Mouse (Mus musculus) limb, embryonic 14.5 days (tissue): ENCODE measurements around the gene 4930404H24Rik. TPM values are rescaled to one million over a fixed set of nuclear protein-coding genes. Genes with fewer than 3 reads are reported as not detected.

Experiments
- ATAC-seq: fragments of 200-750 bp; cut with Nextera tagmentation; 2 replicates; pipeline ENCODE4 v1.8.0; 2017; ENCODE audit warnings: low read depth, moderate number of reproducible peaks, moderate TSS enrichment; ENCODE audit not compliant: low FRiP score
- DNase-seq: peaks from one replicate; pipeline ENCODE4 v3.0.0-alpha.2; 2015; ENCODE audit warnings: low spot score
- H3K27ac ChIP-seq: fragments of 300-500 bp; sonication (generic); replicated peaks from 2 replicates; pipeline ENCODE4 v1.5.1; 2014; ENCODE audit warnings: low read depth, mild to moderate bottlenecking, low read length, moderate library complexity, mixed read lengths
- H3K27me3 ChIP-seq: fragments of 300-500 bp; sonication (generic); 2 replicates; pipeline ENCODE4 v1.6.1; 2014; ENCODE audit warnings: low read length, mixed read lengths; ENCODE audit not compliant: control insufficient read depth, insufficient read depth
- H3K36me3 ChIP-seq: fragments of 300-500 bp; sonication (generic); 2 replicates; pipeline ENCODE4 v1.6.1; 2014; ENCODE audit warnings: mild to moderate bottlenecking, low read length, moderate library complexity, mixed read lengths; ENCODE audit not compliant: control insufficient read depth, insufficient read depth
- H3K4me1 ChIP-seq: fragments of 300-500 bp; sonication (generic); 2 replicates; pipeline ENCODE4 v1.6.1; 2014; ENCODE audit warnings: antibody characterized with exemption, low read length, mixed read lengths; ENCODE audit not compliant: control insufficient read depth, insufficient read depth
- H3K4me2 ChIP-seq: fragments of 300-500 bp; sonication (generic); replicated peaks from 2 replicates; pipeline ENCODE4 v1.6.1; 2014; ENCODE audit warnings: low read depth, mild to moderate bottlenecking, low read length, moderate library complexity; ENCODE audit not compliant: severe bottlenecking
- H3K4me3 ChIP-seq: fragments of 300-500 bp; sonication (generic); replicated peaks from 2 replicates; pipeline ENCODE4 v1.5.1; 2014; ENCODE audit warnings: low read length
- H3K9ac ChIP-seq: fragments of 300-500 bp; sonication (generic); 2 replicates; pipeline ENCODE4 v1.6.1; 2014; ENCODE audit warnings: mild to moderate bottlenecking, low read depth, low read length, moderate library complexity; ENCODE audit not compliant: severe bottlenecking
- H3K9me3 ChIP-seq: fragments of 300-500 bp; sonication (generic); 2 replicates; pipeline ENCODE4 v1.6.1; 2016; ENCODE audit warnings: low read length; ENCODE audit not compliant: control insufficient read depth
- POLR2A ChIP-seq: fragments of 200-500 bp; IDR thresholded peaks from 2 replicates; pipeline ENCODE4 v1.8.0; 2012; ENCODE audit warnings: inconsistent platforms, mild to moderate bottlenecking, moderate library complexity, borderline replicate concordance; ENCODE audit not compliant: insufficient read depth, insufficient read length; ENCODE audit errors: extremely low read depth
- WGBS: fragments of 180-500 bp; shearing (Covaris S2); extraction: QIAGEN DNeasy Blood & Tissue Kit; methylation state at CpG from one replicate; pipeline ENCODE4 v1.1.7; 2014; 5-methylcytosine and 5-hydroxymethylcytosine counted together
- polyA plus RNA-seq, 2 experiments: library from polyadenylated mRNA; depleted of rRNA in 1 of 2; stranded (reverse) in 1 of 2; unstranded in 1 of 2; fragments of >200 nt; fragmentation: Nextera tagmentation in 1 of 2; extraction: Ambion mirVana in 1 of 2; gene quantifications; 2 replicates each; pipeline versions ENCODE4 v1.2.1 to v1.2.3; 2012 to 2014

Gene 4930404H24Rik
- polyA plus RNA-seq, 2 experiments: not detected

DNA sequence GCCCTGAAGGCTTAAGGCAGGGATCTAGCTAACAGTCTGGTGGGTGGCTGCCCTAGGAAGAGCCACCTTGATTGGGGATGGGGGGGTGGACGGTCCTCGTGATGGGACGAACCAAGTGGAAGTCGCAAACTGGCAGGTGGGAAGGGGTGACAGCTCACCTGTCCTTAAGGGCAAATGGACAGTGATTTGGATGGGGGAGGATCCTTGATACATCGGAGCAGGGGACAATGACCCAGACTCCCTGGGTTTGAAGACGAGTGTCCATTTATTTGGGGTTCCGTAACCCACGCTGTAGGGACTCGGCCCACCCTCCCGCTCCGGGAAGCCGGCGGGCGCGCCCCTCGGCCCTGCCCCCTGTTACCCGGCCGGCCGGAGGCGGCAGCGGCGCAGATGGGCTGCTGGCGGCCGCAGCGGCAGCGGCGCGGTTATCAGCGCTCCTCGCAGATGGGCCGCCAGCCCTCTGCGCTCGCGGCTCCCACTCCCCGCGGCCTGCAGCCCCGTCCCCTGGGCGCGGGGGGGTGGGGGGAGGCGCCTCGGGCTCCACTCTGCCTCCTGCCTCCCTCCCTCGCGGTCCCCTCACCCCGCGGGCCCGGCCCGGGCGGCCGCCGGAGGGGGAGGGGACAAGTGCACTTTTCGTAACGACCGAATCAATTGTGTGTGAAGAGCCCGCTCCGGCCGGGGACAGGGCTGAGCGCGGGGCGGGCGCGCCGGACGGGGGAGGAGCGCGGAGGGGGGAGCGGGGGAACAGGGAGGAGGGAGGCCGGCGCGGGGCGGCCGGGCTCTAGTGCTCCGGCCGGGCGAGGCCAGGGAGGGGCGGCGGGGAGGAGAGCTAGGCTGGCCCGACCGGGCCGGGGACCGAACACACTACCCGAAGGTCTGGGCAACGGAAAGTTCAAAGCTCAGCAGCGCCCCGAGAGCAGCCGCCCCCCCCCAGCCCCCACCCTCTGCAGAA lies 35.3 kb downstream of the 4930404H24Rik start:
- peak; percentile 60 for ATAC-seq
- peaks cover 11% of the 10 kb centered on the region for H3K4me1 ChIP-seq
- no peak for TF ChIP-seq POLR2A
- H3K27ac ChIP-seq: no peak overlapping the region
- peak overlapping the region; percentile 52 for H3K9ac ChIP-seq
- no peaks in the 10 kb centered on the region for H3K9me3 ChIP-seq
- no peak for DNase-seq
- H3K27me3 ChIP-seq: peaks cover 45% of the 10 kb centered on the region
- H3K36me3 ChIP-seq: no peaks in the 10 kb centered on the region
- peak overlapping the region; percentile 100 for H3K4me2 ChIP-seq
- peak overlapping the region; percentile 60 for H3K4me3 ChIP-seq
- WGBS: 2% methylated on average over 42 of the region's 85 CpGs

DNA sequence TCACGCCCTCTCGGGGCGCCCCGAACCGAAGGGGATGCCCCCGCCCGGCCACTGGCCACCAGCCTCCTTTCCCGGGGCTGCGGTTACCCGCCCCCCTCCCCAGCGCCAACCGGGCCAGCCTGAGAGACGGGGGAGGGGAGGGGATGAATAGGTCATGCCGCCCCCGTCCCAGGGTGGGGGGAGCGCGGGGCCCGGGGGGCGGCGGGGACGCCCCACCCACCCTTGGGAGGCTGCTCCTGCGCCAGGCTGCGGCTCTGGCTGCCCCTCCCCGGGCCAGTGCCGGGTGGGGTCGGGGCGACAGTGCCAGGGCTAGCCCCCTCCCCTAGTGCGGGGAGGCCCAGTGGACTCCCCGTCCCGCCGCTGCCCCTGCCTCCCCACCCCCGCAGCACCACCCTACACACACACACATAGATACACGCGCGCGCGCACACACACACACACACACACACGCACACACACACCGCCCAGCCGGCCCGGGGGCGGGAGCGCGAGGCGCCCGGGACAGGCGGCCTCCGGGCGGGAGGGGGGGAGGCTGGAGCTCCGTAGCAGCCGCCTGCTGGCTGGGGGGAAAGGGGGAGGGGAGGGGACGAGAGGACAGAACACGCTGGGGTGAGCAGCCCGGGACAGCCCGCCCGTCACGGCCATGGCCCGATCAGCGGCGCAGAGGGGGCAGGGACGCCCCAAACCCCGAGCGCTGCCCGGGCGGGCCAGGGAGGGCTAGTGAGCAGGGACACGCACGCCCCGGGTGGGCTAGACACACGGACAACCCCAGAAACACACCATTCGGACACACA lies 36.2 kb downstream of the 4930404H24Rik start:
- 6% methylated on average over 16 of the region's 70 CpGs for WGBS
- Histone ChIP-seq H3K9me3 (no peaks in the 10 kb centered on the region), H3K4me3 (peak overlapping the region; percentile 60), H3K9ac (peak overlapping the region; percentile 52), H3K27me3 (peaks cover 45% of the 10 kb centered on the region), H3K4me2 (peak overlapping the region; percentile 100), H3K27ac (no peak overlapping the region), H3K4me1 (peaks cover 11% of the 10 kb centered on the region), H3K36me3 (no peaks in the 10 kb centered on the region)
- peak; percentile 31 for ATAC-seq
- no peak for TF ChIP-seq POLR2A
- DNase-seq: no peak

DNA sequence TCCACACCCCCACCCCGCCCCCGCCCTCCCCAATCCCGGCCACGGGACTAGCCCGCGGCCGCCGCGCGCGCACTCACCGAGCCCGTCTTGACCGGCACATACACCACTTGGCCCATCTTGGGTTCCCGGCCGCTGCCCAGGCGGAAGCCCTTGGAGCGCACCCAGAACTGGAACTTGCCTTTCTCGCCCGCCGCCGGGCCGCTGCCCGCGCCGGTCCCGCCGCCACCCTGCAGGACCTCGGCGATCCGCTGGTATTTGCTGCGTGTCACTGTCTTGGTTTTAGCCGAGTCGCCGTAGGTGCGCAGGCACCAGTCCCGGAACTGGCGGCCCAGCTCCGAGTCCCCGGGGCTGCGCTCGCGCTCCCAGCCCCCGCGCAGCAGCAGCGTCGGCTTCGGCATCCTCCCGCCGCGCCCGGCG lies 36.8 kb downstream of the 4930404H24Rik start:
- no peak for TF ChIP-seq POLR2A
- 0 out of 2 replicates have a peak, but pooled peaks have one; percentile 14 for ATAC-seq
- Histone ChIP-seq H3K9me3 (no peaks in the 10 kb centered on the region), H3K27me3 (peaks cover 45% of the 10 kb centered on the region), H3K4me1 (peaks cover 11% of the 10 kb centered on the region), H3K27ac (no peak overlapping the region), H3K36me3 (no peaks in the 10 kb centered on the region), H3K4me3 (peak overlapping the region; percentile 60), H3K4me2 (peak overlapping the region; percentile 100), H3K9ac (peak overlapping the region; percentile 52)
- DNase-seq: no peak
- WGBS: 1% methylated on average over 29 of the region's 53 CpGs

DNA sequence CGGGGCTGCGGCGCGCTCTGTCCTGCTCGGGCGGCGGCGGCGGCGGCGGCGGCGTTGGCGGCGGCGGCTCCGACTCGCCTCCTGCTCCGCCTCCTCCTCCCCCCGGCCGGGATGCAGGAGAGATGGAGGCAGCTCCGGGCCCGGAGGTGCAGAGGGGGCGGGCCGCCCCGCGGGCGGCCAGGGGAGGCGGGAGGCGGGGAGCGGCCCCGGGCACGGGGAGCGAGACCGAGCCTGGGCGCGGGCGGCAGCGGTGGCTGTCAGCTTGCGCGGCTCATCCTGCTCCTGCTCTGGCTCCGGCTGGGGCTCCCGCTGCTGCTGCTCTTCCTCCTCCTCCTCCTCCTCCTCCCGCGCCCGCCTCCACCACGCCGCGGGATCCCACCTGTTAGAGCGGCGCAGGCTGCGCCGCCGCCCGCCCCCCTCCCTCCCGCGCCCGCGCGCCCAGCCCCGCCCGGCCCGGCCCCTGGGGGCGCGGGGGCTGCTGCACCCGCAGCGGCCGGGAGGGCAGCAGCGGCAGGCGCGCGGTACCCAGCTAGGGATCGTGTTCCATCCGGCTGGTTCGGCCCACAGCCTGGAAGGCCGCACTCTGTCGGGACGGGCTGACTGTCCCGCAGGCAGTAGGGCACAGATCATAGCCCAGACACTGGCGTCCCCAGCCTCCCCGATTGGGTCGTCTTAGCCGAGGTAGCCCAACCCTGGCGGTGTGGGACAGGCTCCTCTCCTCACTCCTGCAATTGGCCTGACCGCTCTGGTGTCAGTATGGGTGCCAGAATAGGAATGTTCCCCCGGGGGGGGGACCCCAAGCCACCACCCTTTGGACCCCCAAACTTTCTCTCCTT lies 37.6 kb downstream of the 4930404H24Rik start, which contains the start of gene Nol4l:
Gene Nol4l (minus strand): TSS at position 41 of the 836 bp plus-strand sequence.
- H3K9ac ChIP-seq: peak within 1 kb of the TSS; percentile 52
- no peak for TF ChIP-seq POLR2A
- H3K9me3 ChIP-seq: no peaks in the 10 kb centered on the region
- ATAC-seq (no peak), DNase-seq (no peak)
- no peak within 1 kb of the TSS for H3K27ac ChIP-seq
- 5% methylated on average over 19 of the region's 86 CpGs for WGBS
- no peaks in the 10 kb centered on the region for H3K36me3 ChIP-seq
- peak within 1 kb of the TSS; percentile 100 for H3K4me2 ChIP-seq
- H3K4me1 ChIP-seq: peaks cover 11% of the 10 kb centered on the region
- H3K27me3 ChIP-seq: peaks cover 45% of the 10 kb centered on the region
- peak within 1 kb of the TSS; percentile 60 for H3K4me3 ChIP-seq

DNA sequence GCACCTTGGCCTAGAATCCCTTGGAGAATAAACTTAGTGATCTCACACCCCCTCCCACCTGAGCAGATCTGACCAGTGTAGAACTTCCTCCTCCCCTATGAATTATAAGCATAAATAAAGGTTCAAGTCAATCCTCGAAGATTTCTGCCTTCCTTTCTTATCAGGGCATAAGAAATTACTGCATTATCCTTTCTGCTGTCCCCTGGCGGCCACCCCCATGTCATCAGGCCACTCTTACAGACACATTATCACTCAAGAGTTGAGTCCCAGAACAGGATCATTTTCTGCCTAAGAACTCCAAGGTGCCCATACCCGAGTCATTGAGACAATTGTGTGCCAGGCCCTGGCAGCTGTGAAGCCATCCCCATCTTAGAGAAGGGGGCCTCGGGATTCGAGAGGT lies 38.4 kb downstream of the 4930404H24Rik start:
- H3K9me3 ChIP-seq: no peaks in the 10 kb centered on the region
- H3K9ac ChIP-seq: no peak overlapping the region
- no peak overlapping the region for H3K4me3 ChIP-seq
- H3K36me3 ChIP-seq: no peaks in the 10 kb centered on the region
- H3K27ac ChIP-seq: no peak overlapping the region
- ATAC-seq: no peak
- DNase-seq: no peak
- peaks cover 9% of the 10 kb centered on the region for H3K4me1 ChIP-seq
- TF ChIP-seq POLR2A: no peak
- H3K4me2 ChIP-seq: no peak overlapping the region
- peaks cover 45% of the 10 kb centered on the region for H3K27me3 ChIP-seq
- WGBS: 40% methylated on average over 5 of the region's 5 CpGs
